Mouse (Mus musculus) E14TG2a.4 (cell line): ENCODE data around the gene Gm11239.
"Not testable (repeated sequence)": the region's sequence is repeated elsewhere in the genome, so short reads cannot be mapped to it uniquely, and the experiment has no call there.

ENCODE experiments used
- CTCF ChIP-seq: conservative IDR thresholded peaks from 2 replicates; pipeline ENCODE4 v1.5.1; 2014; ENCODE audit warnings: low read length
- NANOG ChIP-seq: IDR thresholded peaks from 2 replicates; pipeline ENCODE4 v1.6.1; 2014; ENCODE audit warnings: borderline replicate concordance, low read length, mixed read lengths
- POU5F1 ChIP-seq: IDR thresholded peaks from 2 replicates; pipeline ENCODE4 v1.6.1; 2014; ENCODE audit warnings: low read length, borderline replicate concordance

DNA sequence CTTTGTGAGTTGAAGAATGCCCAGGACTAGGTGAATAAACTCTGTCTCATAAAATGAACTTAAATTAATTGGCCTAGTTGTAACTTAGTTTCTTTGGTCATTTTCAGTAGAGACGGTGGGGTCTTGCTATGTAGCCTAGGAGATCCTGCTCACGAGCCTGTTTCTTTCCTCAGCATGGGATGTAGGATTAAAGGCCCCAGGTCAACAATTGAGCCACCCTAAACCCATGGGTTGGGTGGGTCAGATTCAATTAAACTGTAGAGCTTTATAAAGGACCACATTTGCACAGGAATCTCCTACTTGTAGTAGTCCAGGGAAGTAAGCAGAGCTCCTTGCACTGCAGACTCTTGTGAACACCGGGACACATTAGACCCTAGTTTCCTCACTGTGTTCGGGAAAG is 15.1 kb downstream of the Gm11239 start, which contains the start of gene Gm428:
- TF ChIP-seq NANOG, CTCF, POU5F1: not testable (repeated sequence)
